Mouse (Mus musculus) cerebellum, adult 11 months (tissue): ENCODE measurements around the gene Slc8a2.

Experiments used
- DNase-seq: peaks from one replicate; pipeline ENCODE4 v3.0.0; 2022

The Slc8a2 gene

DNA sequence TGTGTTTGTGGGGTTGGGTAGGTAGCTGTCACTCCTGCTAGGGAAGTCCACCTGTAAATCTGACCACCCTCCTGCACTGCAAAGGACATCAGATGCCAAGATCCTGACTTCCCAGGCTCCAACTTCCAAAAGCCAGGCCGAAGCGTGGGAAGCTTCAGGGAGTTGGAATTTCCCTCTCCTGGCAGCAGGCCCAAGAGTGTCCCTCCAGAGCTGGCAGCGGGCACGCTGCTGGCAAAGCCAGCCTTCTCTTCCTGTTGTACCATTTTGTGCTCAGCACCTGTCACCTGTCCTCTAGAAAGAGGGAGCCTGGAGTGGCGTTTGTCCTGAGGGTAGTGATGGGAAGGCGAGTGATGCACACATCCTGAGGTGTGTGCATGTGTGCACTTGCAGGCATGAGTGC lies 1.3 kb upstream of the Slc8a2 start:
- peak; percentile 92 for DNase-seq

DNA sequence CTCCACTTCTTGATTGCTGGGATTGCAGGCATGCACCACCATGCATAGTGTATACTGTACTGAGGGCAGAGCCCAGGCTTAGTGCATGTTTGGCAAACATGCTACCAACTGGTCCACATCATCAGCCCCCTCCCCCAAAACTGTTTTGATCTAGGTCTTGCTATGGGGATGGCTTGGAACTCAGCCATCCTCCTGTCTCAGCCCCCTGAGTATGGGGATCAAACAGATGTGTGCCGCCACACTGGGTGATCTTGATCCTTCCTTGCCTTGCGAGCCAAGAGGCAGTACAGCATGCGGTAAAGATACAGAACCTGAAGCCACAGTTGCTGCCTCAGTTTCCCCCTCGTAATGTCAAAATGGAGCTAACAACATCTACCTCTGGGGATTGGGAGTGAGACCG lies 727 bp upstream of the Slc8a2 start:
- no peak for DNase-seq

DNA sequence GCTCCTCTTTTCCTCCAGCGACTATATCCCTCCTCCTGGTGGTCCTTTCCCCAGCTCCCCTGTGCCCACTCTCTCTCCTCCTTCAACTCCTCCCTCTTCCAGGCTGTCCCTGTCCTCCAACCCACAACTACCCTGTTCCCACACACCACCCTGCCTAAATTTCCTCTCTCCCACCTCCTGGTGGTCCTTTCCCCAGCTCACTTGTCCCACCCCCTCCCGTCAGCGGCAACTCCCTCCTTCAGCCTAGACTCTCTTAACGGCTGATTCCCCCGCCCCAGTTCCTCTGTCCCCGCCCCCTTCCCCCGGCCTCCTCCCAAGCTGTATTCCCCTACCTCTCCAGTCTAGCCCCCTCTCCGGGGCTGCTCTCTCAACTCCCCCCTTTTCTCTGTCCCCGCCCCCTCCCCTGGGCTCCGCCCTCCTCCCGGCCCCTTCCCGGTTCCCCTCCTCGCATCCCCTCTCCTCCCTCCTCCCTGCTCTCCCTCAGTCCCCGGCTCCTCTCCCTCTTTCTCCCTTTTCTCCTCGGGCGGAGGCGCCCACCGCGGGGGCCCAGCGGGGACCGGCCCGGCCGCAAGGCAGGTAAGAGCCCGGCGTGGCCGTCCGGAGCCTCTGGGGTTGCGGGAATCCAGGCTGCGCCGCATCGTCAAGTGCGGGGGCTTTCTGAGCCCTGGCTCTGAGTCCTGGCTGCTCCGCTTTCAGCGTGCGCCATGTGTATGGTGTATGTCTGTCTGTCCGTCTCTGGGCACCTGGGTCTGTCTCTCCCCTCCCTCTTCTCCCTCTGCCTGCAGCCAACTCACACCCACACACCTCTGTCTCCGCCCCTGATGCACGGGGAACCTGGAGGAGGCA lies 443 bp downstream of the Slc8a2 start:
- peak; percentile 73 for DNase-seq

DNA sequence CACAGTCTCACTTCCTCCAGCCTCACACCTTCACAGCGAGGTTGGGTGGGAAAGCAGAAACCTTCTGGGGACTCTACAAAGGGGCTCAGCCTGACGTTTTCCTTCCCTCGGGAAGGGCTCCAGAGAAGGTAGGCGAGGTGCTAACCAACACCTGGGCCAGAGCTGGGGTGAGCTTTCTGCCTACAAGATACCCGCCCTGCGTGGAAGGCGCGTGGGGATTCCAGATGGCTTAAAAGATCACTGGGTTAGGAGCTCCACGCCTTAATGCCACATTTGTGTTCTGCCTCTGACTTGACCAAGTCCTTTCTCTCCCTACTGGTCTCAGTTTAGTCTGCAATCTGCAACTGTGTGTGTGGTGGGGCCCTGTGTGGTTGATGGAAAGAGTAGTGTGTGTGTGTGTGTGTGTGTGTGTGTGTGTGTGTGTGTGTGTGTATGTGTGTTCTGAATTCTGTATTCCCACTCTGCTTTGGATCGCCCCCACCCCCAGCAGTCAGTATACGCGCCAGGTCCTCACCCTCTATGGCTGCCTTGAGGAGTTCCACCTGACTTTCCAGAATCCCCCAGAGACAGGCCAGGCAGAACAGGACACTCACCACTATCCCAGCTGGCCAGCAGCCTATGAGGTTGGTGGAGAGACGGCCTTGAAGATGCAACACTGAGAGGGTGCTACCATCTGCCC lies 1.5 kb downstream of the Slc8a2 start:
- no peak for DNase-seq

DNA sequence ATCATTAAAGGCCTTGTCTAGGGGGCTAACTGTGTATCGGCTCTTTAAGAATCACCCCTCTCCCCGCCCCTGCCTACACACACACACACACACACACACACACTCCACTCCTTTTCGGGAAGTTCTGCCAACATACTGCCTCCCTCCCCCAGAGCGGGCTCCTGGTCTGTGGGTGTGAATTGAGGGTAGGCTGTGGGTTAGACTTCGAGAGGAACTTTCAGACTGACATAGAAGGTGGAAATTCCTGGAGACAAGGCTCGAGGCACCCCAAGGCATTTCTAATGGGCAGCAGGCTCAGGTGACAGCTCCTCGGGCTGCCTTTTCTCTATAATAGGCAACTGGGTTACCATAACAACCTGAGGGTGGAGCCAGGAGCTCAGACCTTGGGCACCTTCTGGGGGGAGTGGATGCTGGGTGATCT lies 2.5 kb downstream of the Slc8a2 start:
- no peak for DNase-seq

DNA sequence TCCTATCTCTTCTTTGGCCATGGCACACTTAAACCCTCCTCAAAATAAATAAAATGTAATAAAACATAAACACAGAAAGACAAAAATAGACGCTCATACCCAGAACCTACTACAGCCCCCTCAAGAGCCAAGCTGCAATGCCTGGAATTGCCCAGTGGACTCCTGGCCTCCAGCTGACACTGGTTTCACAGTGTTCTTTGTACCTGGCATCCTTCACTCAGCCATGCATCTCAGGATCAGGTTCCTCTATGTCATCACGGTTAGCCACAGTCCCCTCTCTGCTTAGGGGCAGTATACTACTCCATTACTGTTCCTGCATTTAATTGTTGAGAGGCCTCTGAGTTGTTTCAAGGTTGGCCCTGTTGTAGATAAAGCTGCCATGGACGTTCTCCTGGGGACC lies 3.3 kb downstream of the Slc8a2 start:
- no peak for DNase-seq

DNA sequence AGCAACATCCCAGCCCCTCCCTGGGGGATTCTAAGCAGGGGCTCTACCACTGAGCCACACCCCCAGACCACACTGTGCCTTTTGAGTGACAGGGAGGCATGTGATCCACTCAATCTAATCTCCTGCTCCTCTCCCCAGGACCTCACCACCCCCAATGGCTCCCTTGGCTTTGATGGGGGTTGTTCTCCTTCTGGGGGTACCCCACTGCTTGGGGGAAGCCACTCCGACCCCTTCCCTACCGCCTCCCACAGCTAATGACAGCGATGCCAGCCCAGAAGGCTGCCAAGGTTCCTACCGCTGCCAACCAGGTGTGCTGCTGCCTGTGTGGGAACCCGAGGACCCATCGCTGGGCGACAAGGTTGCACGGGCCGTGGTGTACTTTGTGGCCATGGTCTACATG lies 4.1 kb downstream of the Slc8a2 start:
- DNase-seq = no peak

DNA sequence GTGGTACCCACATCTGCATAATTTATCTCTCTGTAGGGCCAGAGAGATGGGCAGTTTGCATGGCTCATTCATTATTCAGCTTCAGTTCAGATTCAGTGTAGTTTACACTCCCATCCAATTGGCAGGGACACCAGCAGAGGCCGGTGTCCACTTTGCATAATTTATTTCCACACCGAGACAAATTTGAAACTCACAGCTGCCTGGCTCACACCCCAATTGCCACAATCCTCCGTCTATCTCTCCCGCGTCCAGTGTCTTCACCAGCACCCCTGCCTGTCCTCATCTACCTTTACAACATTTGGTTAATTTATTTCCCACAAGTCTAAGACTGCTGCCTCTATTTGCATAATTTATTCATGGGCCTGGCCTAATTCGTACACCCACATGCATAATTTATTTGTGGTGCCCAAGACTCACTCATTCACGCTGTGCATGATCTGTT lies 5.3 kb downstream of the Slc8a2 start:
- DNase-seq = no peak

DNA sequence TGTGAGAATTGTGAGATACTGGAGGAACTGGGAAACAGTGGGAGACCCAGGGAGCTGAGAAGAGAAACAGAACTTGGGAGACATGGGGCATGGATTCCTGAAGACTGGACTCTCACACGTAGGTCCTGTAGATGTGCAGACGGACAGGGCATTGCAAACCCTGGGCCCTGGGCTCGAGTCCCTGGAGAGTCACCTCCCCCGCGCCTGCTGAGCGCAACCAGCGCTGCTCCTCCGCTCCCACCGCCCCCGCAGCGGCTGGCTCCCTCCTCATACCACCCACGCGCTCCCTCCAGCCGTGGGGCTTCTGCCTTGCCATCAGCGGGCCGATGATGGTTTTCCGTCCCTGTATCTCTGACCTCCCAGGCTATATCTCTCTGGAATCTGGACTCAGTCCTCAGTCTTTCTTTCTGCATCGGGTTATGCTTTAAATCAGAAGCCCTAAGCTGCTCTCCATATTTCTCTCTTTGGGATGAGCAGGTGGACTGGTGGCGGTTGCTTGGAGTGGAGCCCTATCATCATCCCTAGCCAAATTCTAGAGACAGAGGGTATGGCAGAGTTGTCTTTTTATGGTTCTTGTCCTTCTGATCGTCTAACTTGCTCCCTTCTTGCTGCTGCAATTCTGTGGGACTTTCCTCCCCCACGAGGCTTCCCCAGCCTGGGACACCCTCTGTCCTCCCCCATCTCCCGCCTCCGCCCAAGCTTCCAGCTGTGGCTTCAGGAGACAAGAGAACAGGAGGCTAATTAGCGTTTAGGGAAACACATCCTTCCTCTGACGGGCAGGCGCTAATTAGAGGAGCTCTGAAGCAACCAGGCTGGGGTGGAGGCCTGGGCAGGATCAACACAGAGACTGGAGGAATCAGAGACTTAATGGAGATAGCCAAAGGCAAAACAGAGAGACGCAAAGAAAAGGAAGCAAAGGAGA lies 17.1 kb downstream of the Slc8a2 start:
- DNase-seq = no peak

DNA sequence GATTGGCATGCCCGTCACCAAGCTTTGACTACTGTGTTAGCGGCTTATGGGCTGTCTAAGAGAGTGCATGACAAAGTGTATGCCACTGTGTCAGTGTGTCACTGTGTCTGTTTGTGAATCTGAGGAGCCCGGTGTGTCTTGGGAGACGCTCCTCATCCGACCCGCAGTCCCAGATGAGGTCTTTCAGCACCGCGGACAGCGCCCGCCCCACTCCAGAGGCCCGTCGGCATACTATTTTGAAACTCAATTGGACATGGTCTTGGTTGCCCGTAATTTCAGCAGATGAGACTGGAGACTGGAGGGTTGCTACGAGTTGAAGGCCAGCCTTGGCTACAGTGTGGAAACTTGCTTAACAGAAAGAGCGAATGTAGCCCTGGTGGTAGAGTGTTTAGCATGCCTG lies 18.0 kb downstream of the Slc8a2 start:
- no peak for DNase-seq

DNA sequence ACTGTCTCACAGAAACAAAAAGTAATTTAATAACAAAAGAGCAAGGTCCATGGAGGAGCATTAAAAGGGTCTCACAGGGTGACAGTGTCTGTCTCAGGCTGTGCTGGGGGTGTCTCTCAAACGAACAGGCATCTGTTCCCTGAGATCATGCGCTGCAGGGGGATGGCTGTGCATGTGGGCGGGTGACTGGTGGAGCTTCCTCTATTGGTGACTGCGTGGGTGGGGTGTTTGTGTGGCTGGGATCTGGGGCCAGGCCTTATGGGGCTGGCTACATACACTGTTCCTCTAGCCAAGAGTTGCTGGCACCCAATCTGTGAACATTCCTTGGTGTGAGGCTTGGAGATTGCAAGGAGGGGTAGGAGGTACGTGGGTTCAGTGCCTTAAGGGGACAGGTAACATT lies 19.6 kb downstream of the Slc8a2 start:
- DNase-seq = peak; percentile 91

DNA sequence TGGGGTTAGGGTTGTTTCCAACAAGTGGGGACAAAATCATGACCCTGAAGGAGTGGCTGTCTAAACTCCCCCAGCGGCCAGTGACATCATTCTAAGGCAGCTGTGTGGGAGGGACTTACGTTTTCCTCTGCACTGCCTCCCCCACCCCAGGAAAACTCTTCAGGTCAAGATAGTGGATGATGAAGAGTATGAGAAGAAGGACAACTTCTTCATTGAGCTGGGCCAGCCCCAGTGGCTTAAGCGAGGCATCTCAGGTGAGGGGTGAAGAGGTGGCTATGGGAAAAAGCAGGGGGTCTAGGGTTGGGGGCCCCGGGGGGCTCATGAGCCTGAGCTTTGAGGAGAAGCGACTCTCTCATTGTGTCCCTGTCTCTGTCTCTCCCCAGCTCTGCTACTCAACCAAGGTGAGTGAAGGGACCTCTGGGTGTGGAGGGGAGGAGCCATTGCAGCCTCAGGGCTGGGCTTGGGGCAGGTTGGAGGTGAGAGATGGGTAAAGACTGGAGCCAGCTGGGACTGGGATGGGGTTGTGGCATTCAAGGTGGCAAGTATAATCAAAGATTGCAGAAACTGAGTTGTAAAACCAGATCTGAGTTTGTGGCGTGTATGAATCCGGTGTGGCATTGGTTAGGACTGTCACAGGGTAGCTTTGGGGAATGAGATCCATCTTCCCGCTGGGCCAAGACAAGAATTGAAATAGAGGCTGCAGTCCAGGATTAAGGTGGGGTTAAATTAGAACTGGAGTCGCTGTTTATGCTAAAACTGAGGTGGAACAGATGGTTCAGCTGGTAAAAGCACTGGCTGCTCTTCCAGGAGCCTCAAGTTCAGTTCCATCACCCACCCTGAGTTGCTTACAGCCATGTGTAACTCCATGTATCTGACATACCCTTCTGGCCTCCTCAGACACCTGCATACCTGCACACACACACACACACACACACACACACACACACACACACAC lies 20.8 kb downstream of the Slc8a2 start:
- DNase-seq = no peak

DNA sequence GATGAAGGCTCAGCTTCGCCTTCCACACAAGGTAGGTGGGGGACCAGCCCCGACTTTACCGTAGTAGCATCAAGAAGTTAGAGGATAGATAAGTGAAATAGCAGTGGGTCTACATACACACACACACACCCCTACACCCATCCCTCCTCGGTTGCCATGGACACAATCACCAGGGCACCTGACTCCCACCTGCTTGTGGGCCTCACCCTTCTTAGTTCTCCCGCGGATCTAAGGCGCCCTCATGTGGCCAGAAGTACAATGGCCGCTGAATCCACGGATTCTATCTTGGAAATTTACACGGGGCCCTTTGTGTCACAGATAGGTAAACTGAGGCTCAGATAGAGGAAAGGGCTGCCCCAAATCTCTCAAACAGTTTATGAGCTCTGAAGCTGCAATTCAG lies 23.9 kb downstream of the Slc8a2 start:
- DNase-seq = peak; percentile 70

DNA sequence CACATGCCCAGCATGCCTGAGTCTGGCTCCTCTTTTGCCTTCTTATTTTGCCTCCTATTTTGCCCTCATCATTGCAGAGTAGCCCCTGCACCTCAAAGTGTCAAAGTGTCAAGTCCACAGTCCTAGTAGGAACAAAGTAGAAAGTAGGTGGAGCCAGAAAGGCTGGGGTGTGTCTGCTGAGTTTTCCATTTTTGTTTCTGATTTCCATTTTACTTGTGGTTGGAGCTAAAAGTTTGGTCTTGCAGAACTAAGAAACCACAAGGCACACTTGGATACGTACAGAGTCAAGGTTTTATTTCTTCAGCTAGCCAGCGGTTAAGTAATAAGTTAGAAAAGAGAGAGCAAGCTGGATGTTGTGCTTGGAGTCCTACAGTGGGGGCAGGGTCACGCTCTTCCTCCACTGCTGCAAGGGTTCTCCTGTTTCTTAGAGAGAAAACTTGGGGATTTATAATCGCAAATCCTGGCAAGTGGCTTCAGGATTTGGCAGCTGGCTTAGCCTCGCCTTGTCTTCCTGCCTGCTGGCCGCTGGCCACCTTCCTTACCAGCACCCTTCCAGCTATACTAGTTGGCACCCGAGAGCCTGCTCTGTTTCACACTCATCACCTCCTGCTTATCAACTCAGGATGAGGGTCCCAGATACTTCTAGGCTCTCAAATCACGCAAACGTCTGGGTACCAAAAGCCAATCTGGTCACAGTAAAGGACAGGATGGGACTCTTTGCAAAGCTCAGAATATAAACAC lies 25.7 kb downstream of the Slc8a2 start:
- no peak for DNase-seq

DNA sequence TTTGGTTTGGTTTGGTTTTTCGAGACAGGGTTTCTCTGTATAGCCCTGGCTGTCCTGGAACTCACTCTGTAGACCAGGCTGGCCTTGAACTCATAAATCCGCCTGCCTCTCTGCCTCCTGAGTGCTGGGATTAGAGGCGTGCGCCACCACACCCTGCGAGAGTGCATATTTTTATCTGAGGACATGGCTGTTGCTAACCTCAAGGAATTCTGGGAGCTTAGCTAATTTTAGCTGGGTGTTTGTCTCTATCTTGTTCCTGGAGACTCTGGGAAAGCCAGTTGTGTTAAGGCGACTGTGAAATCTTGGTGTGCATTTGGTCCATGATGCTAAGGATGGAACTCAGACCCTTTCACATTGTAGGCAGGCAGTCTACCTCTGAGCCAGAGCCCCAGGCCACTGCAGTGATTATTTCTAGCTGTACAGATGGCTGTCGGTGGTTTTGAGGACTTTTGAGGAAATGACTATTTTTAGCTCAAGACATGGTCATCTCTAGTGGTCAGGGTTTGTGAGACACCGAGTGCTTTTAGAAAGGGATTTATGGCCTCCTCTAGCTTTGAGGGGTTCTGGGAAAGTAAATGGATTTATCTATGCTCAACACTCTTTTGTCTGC lies 26.6 kb downstream of the Slc8a2 start:
- no peak for DNase-seq

DNA sequence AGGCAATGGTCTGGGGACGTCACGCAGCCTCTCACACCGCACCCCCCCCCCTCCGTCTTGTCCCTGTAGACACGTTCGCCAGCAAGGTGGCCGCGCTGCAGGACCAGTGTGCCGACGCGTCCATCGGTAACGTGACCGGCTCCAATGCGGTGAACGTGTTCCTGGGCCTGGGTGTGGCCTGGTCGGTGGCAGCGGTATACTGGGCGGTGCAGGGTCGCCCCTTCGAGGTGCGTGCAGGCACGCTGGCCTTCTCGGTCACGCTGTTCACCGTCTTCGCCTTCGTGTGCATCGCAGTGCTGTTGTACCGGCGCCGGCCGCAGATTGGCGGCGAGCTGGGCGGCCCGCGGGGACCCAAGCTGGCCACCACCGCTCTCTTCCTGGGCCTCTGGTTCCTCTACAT lies 29.1 kb downstream of the Slc8a2 start:
- no peak for DNase-seq

DNA sequence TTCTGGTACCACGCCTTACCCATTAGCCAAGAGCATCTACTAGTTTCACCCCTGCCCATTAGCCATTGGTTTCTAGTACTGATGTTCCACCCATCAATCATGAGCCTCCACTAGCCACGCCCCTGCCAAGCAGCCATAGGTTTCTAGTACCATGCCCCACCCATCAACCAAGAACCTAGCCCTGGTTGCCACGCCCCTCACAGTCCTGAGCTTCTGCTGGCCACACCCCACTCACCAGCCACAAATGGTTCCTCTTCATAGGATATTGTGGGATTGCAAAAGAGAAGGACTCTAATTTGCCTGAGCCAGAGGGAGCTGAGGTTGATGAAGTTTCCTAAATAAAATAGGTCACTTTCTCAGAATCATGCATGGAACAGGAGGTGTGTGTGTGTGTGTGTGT lies 31.1 kb downstream of the Slc8a2 start:
- DNase-seq = no peak

DNA sequence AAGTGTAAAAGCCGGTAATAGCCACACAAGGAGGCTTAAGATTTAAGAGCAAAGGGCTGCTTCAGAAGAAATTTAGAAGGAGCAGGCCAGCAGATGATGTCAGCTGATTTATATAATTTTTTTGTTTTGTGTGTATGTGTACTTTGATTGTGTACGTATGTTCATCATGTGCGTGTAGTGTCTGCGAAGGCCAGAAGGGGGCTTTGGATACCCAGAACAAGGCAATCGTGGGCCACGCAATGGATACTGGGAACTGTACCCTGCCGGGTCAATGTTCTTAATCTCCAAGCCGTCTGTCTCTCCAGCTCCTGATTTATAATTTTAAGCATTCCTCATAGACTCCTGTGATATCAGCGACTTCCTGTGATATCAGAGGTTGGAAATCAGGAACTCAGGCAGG lies 31.7 kb downstream of the Slc8a2 start:
- DNase-seq = no peak

DNA sequence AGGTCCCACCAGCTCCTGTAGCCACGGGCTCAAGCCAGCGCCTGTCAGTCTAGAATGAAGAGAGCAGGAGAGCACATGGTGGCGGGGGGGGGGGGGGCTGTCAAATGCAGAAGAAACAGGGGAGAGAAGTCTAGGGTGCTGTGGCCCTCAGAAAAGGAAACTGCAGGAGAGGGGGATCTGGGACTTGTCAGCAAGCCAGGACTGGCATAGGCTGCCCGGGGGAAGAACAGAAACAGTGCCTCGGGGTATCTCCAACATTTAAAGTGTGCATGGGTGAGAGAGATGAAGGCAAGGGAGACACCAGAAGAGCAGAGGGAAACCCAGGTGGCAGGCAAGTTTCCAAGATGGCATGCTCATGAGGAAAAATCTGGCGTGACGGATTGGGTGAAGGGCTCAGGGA lies 32.4 kb downstream of the Slc8a2 start:
- DNase-seq = no peak

DNA sequence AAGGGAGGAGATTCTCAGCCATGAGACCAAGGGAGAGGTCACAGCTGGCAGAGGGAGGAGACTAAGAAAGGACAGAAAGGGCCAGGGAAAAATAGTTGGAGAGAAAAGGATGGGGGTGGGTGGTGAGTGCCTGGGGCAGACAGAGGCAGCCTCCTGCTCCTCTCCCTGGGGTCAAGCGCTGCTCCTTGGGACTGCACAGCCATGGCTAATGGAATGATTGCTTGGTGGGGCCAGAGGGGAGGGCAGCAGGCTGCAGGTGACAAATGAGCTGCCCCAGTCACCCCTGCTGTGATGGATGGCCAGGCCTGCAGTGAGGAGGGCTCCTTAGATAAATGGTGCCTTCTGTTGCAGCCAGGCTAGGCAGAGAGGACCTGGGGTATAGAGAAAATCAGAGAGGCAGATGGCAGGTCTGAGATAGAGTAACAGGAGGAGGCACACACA lies 42.5 kb downstream of the Slc8a2 start:
- no peak for DNase-seq

DNA sequence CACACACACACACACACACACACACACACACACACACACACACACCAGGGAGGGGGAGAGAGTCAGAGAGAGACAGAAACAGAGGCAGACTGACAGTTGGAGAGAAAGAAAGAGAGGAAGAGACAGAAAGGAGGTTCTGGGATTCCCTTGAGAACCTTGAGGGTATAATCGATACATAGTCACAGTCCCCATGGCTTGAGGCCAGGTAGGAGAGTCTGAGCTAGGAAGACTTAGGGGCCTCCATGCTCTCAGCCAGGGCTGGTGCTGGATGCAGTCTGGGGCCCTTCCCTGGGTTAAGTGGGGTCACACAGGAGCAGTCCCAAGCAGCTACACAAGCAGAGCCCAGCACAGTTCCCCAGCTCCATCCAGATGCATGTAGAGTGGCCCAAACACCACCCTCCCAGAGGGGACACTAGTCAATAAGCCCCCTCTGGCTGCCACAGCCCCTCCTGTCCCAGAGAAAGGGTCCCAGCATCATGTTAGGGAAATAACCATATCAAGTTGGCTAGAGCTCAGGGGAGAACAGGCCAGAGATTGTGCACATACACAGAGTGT lies 43.0 kb downstream of the Slc8a2 start:
- no peak for DNase-seq
